Mouse (Mus musculus) thymus, adult 2 months (tissue): ENCODE results near the gene Srpk2. TPM values are rescaled to one million over a fixed set of nuclear protein-coding genes. Genes with fewer than 3 reads are reported as not detected.
"Not testable (repeated sequence)": the region's sequence is repeated elsewhere in the genome, so short reads cannot be mapped to it uniquely, and the experiment has no call there.

Experiments
- DNase-seq: peaks from one replicate; pipeline ENCODE4 v3.0.0; 2021
- H3K27ac ChIP-seq: fragments of 200-500 bp; 2 replicates; pipeline ENCODE4 v1.5.1; 2012; ENCODE audit warnings: low read length, control low read depth; ENCODE audit not compliant: control insufficient read depth, insufficient read depth
- H3K27me3 ChIP-seq: fragments of 200-500 bp; 2 replicates; pipeline ENCODE4 v1.6.1; 2012; ENCODE audit warnings: mild to moderate bottlenecking, low read length, moderate library complexity, mixed read lengths; ENCODE audit not compliant: control insufficient read depth, insufficient read depth
- H3K36me3 ChIP-seq: fragments of 200-500 bp; 2 replicates; pipeline ENCODE4 v1.6.1; 2012; ENCODE audit warnings: mild to moderate bottlenecking, low read length, moderate library complexity; ENCODE audit not compliant: control insufficient read depth, insufficient read depth
- H3K4me1 ChIP-seq: fragments of 200-500 bp; replicated peaks from 2 replicates; pipeline ENCODE4 v1.6.1; 2012; ENCODE audit warnings: low read length; ENCODE audit not compliant: control insufficient read depth, insufficient read depth
- H3K4me3 ChIP-seq: fragments of 200-500 bp; 2 replicates; pipeline ENCODE4 v1.5.1; 2012; ENCODE audit warnings: mild to moderate bottlenecking, low read length, control low read depth, moderate library complexity; ENCODE audit not compliant: control insufficient read depth, insufficient read depth
- CTCF ChIP-seq: fragments of 200-500 bp; IDR thresholded peaks from 2 replicates; pipeline ENCODE4 v1.5.1; 2012; ENCODE audit warnings: mild to moderate bottlenecking, control low read depth, low read length, moderate library complexity, borderline replicate concordance; ENCODE audit not compliant: control insufficient read depth, poor library complexity, insufficient read depth; ENCODE audit errors: extremely low read depth
- POLR2A ChIP-seq: fragments of 200-500 bp; IDR thresholded peaks from 2 replicates; pipeline ENCODE4 v1.6.1; 2012; ENCODE audit warnings: mild to moderate bottlenecking, low read length, control low read depth, moderate library complexity; ENCODE audit not compliant: control insufficient read depth, poor library complexity, insufficient read depth; ENCODE audit errors: extremely low read depth
- WGBS: fragments of 180-500 bp; shearing (Covaris S2); methylation state at CpG from one replicate; pipeline ENCODE4 v1.1.7; 2018; 5-methylcytosine and 5-hydroxymethylcytosine counted together
- polyA plus RNA-seq: library from polyadenylated mRNA; depleted of rRNA; stranded (reverse); fragments of >200 nt; gene quantifications from 2 replicates; pipeline ENCODE4 v1.2.3, GENCODE M21; 2012

Srpk2 gene
- polyA plus RNA-seq, 1 experiment = 13.8 TPM

GRCm38 (mm10) chr5:23599171-23599570 lies 85.2 kb downstream of the Srpk2 start:
- Histone ChIP-seq H3K4me1 (no peaks in the 10 kb centered on the region; the same call in 1 of the 2 replicates), H3K27ac (no peak overlapping the region), H3K36me3 (no peaks in the 10 kb centered on the region), H3K27me3 (no peaks in the 10 kb centered on the region), H3K4me3 (no peak overlapping the region)
- WGBS = 90% methylated on average over 3 of the region's 3 CpGs
- no peak for DNase-seq
- no peak for TF ChIP-seq CTCF
- TF ChIP-seq POLR2A = no peak

DNA sequence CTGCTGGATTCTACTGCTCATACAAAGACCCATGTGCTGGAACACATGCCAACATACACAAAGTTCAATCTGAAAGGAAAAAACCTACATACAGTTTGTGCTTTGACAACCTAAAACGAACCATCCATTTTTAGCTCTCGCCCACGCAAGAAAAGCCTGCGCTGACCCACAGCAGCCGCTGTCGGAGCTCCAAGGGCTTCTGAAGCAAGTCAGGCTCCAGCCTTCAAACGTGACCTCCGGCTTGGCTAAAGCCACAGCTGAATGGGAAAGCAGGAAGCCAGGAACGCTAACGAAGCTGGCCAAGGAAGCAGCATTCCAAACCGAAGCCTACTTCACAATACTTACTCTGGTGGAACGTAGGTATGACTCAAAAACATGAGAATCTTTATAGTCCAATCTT lies 85.9 kb downstream of the Srpk2 start:
- no peaks in the 10 kb centered on the region for H3K27me3 ChIP-seq
- H3K27ac ChIP-seq = no peak overlapping the region
- H3K4me1 ChIP-seq = no peaks in the 10 kb centered on the region; the same call in 1 of the 2 replicates
- 92% methylated on average over 12 of the region's 12 CpGs for WGBS
- TF ChIP-seq POLR2A (no peak), CTCF (no peak)
- H3K36me3 ChIP-seq = no peaks in the 10 kb centered on the region
- no peak overlapping the region for H3K4me3 ChIP-seq
- DNase-seq = no peak

GRCm38 (mm10) chr5:23597999-23598398 lies 86.4 kb downstream of the Srpk2 start:
- Histone ChIP-seq H3K27ac (no peak overlapping the region), H3K27me3 (no peaks in the 10 kb centered on the region), H3K4me3 (no peak overlapping the region), H3K4me1 (no peaks in the 10 kb centered on the region; the same call in 1 of the 2 replicates), H3K36me3 (no peaks in the 10 kb centered on the region)
- WGBS = 20% methylated on average over 1 of the region's 1 CpGs
- TF ChIP-seq POLR2A (no peak), CTCF (no peak)
- no peak for DNase-seq

DNA sequence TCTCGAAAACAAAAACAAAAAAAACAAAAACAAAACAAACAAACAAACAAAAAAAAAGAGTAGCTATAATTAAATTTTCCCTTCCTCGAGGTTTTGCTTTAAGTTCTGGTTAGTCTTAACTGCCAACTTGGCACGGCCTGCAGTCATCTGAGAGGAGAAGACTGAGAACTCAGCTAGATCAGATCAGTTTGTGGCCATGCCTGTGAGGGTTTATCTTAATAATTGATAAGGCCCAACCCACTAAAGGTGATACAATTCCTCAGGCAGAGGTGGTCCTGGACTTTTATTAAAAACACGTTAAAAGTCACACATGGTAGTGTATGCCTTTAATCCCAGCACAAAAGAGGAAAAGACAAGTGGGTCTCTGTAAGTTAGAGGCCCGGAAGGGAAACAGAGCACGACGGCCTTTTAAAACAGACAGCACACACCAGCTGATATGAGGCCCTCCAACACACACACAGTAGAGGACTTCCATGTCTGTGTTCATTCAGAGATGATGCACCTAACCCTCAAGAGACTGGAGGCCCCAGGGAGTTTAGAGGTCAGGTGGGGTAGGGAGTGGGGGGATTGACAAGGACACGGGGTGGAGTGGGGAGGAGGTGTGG lies 87.1 kb downstream of the Srpk2 start:
- TF ChIP-seq POLR2A (no peak), CTCF (no peak)
- no peak overlapping the region for H3K4me3 ChIP-seq
- DNase-seq = no peak
- no peaks in the 10 kb centered on the region for H3K36me3 ChIP-seq
- no peak overlapping the region for H3K27ac ChIP-seq
- H3K4me1 ChIP-seq = no peaks in the 10 kb centered on the region; the same call in 1 of the 2 replicates
- H3K27me3 ChIP-seq = no peaks in the 10 kb centered on the region
- 82% methylated on average over 8 of the region's 8 CpGs for WGBS

- no peak for TF ChIP-seq CTCF
- TF ChIP-seq POLR2A = no peak
- H3K4me3 ChIP-seq = no peak overlapping the region
- H3K36me3 ChIP-seq = no peaks in the 10 kb centered on the region
- WGBS = 53% methylated on average over 5 of the region's 5 CpGs
- H3K27ac ChIP-seq = no peak overlapping the region
- no peaks in the 10 kb centered on the region for H3K27me3 ChIP-seq
- no peak for DNase-seq
- H3K4me1 ChIP-seq = no peaks in the 10 kb centered on the region; the same call in 1 of the 2 replicates
Measured at GRCm38 (mm10) chr5:23596326-23596965, 88.0 kb downstream of the Srpk2 start.

GRCm38 (mm10) chr5:23590298-23590697 lies 94.1 kb downstream of the Srpk2 start:
- not testable (repeated sequence) for H3K36me3 ChIP-seq, H3K27me3 ChIP-seq, H3K4me3 ChIP-seq, H3K27ac ChIP-seq, DNase-seq, H3K4me1 ChIP-seq
- WGBS = 98% methylated on average over 5 of the region's 5 CpGs

GRCm38 (mm10) chr5:23587614-23588013 lies 96.8 kb downstream of the Srpk2 start:
- Histone ChIP-seq H3K27me3 (no peaks in the 10 kb centered on the region), H3K4me1 (no peaks in the 10 kb centered on the region), H3K36me3 (no peaks in the 10 kb centered on the region), H3K27ac (no peak overlapping the region), H3K4me3 (no peak overlapping the region)
- DNase-seq = no peak
- 91% methylated on average over 2 of the region's 2 CpGs for WGBS
- no peak for TF ChIP-seq POLR2A
- no peak for TF ChIP-seq CTCF
